Mouse (Mus musculus) adrenal gland, adult 2 months (tissue): Measurements from ENCODE around the gene Tnnc2. TPM values are rescaled to one million over a fixed set of nuclear protein-coding genes. Genes with fewer than 3 reads are reported as not detected.

Experiments used
- DNase-seq: peaks from one replicate; pipeline ENCODE4 v3.0.0; 2021
- polyA plus RNA-seq: library from polyadenylated mRNA; depleted of rRNA; stranded (reverse); fragments of >200 nt; gene quantifications from 2 replicates; pipeline ENCODE4 v1.2.3, GENCODE M21; 2012
- total RNA-seq, 2 experiments: library from RNA; stranded (reverse); gene quantifications; 2 replicates each; pipeline ENCODE4 v1.2.3; 2021

Tnnc2 gene
- total and polyA plus RNA-seq, 3 experiments = not detected

GRCm38 (mm10) chr2:164773229-164773988, 6.4 kb downstream of the Tnnc2 start:
- DNase-seq = no peak

GRCm38 (mm10) chr2:164771123-164771522, 8.6 kb downstream of the Tnnc2 start:
- no peak for DNase-seq

- DNase-seq = no peak
Measured at GRCm38 (mm10) chr2:164770279-164770678, 9.5 kb downstream of the Tnnc2 start.

- peak; percentile 99 for DNase-seq
Measured at GRCm38 (mm10) chr2:164769258-164770037, 10.3 kb downstream of the Tnnc2 start, which contains the start of gene Ube2c. Gene Ube2c, plus strand, starts transcription at chr2:164769898.

GRCm38 (mm10) chr2:164767812-164768540, 11.8 kb downstream of the Tnnc2 start:
- peak; percentile 52 for DNase-seq

GRCm38 (mm10) chr2:164765841-164766240, 13.9 kb downstream of the Tnnc2 start:
- no peak for DNase-seq

- DNase-seq = no peak
Measured at GRCm38 (mm10) chr2:164762593-164762992, 17.2 kb downstream of the Tnnc2 start.

GRCm38 (mm10) chr2:164761971-164762370, 17.8 kb downstream of the Tnnc2 start:
- no peak for DNase-seq

- DNase-seq = no peak
Measured at GRCm38 (mm10) chr2:164761502-164761901, 18.3 kb downstream of the Tnnc2 start.

- no peak for DNase-seq
Measured at GRCm38 (mm10) chr2:164760059-164760833, 19.5 kb downstream of the Tnnc2 start.

GRCm38 (mm10) chr2:164758692-164759091, 21.1 kb downstream of the Tnnc2 start:
- no peak for DNase-seq

GRCm38 (mm10) chr2:164757841-164758240, 21.9 kb downstream of the Tnnc2 start:
- DNase-seq = no peak

- DNase-seq = no peak
Measured at GRCm38 (mm10) chr2:164754800-164755199, 25.0 kb downstream of the Tnnc2 start.

- DNase-seq = no peak
Measured at GRCm38 (mm10) chr2:164754105-164754504, 25.7 kb downstream of the Tnnc2 start.

- peak; percentile 30 for DNase-seq
Measured at GRCm38 (mm10) chr2:164752454-164752853, 27.3 kb downstream of the Tnnc2 start.

GRCm38 (mm10) chr2:164748991-164749390, 30.8 kb downstream of the Tnnc2 start:
- peak; percentile 50 for DNase-seq

- DNase-seq = no peak
Measured at GRCm38 (mm10) chr2:164748191-164748590, 31.6 kb downstream of the Tnnc2 start.

- no peak for DNase-seq
Measured at GRCm38 (mm10) chr2:164746693-164747092, 33.1 kb downstream of the Tnnc2 start.

- peak; percentile 96 for DNase-seq
Measured at GRCm38 (mm10) chr2:164745843-164746479, 33.8 kb downstream of the Tnnc2 start, which contains the start of the genes Wfdc3 and Dnttip1. Gene Wfdc3, minus strand, starts transcription at chr2:164745931. Gene Dnttip1, plus strand, starts transcription at chr2:164745983.

GRCm38 (mm10) chr2:164744987-164745386, 34.8 kb downstream of the Tnnc2 start:
- DNase-seq = no peak

- no peak for DNase-seq
Measured at GRCm38 (mm10) chr2:164739876-164740275, 39.9 kb downstream of the Tnnc2 start.
